Mouse (Mus musculus) heart, embryonic 16.5 days (tissue): ENCODE results near the gene Gtf3a. TPM values are rescaled to one million over a fixed set of nuclear protein-coding genes. Genes with fewer than 3 reads are reported as not detected.

Experiments used
- polyA plus RNA-seq: library from polyadenylated mRNA; unstranded; fragments of >200 nt; fragmentation: Nextera tagmentation; extraction: Ambion mirVana; gene quantifications from 2 replicates; pipeline ENCODE4 v1.2.1, GENCODE M21; 2015

The Gtf3a gene
- polyA plus RNA-seq, 1 experiment from 2014 or later: 86.0 TPM

Other genes starting within 250 kb of the Gtf3a start
- gene Usp12, start 153.7 kb upstream of the Gtf3a start, polyA plus RNA-seq: 10.1 and 11.0 TPM in 2 replicates
- gene Rpl21, start 115.8 kb upstream of the Gtf3a start, polyA plus RNA-seq: 279 and 290 TPM in 2 replicates
- gene Rasl11a, start 103.6 kb upstream of the Gtf3a start, polyA plus RNA-seq: 11.7 and 12.1 TPM in 2 replicates
- 21.8 and 24.9 TPM in 2 replicates for gene Mtif3, start 15.1 kb downstream of the Gtf3a start, polyA plus RNA-seq
- 13.3 and 13.9 TPM in 2 replicates for gene Lnx2, start 127.9 kb downstream of the Gtf3a start, polyA plus RNA-seq
- gene Polr1d, start 128.4 kb downstream of the Gtf3a start, polyA plus RNA-seq: 87.3 and 89.8 TPM in 2 replicates
- not detected in 2 replicates for gene Gsx1, start 240.0 kb downstream of the Gtf3a start, polyA plus RNA-seq